Mouse (Mus musculus) liver, embryonic 15.5 days (tissue): ENCODE measurements around the gene Slc13a1. TPM values are rescaled to one million over a fixed set of nuclear protein-coding genes. Genes with fewer than 3 reads are reported as not detected.

Experiments used
- ATAC-seq: fragments of 200-750 bp; cut with Nextera tagmentation; 2 replicates; pipeline ENCODE4 v1.8.0; 2017; ENCODE audit warnings: moderate number of reproducible peaks, mild to moderate bottlenecking, moderate library complexity; ENCODE audit not compliant: insufficient read depth
- H3K27ac ChIP-seq: fragments of 300-500 bp; sonication (generic); replicated peaks from 2 replicates; pipeline ENCODE4 v1.5.1; 2015; ENCODE audit warnings: mild to moderate bottlenecking, inconsistent platforms
- H3K27me3 ChIP-seq: fragments of 300-500 bp; sonication (generic); 2 replicates; pipeline ENCODE4 v1.6.1; 2015; ENCODE audit warnings: mild to moderate bottlenecking, inconsistent platforms
- H3K36me3 ChIP-seq: fragments of 300-500 bp; sonication (generic); replicated peaks from 2 replicates; pipeline ENCODE4 v1.6.1; 2015; ENCODE audit warnings: moderate library complexity, mild to moderate bottlenecking, inconsistent platforms
- H3K4me1 ChIP-seq: fragments of 300-500 bp; sonication (generic); replicated peaks from 2 replicates; pipeline ENCODE4 v1.6.1; 2015; ENCODE audit warnings: inconsistent platforms
- H3K4me2 ChIP-seq: fragments of 300-500 bp; sonication (generic); 2 replicates; pipeline ENCODE4 v1.6.1; 2015; ENCODE audit warnings: moderate library complexity, mild to moderate bottlenecking, inconsistent platforms
- H3K4me3 ChIP-seq: fragments of 300-500 bp; sonication (generic); replicated peaks from 2 replicates; pipeline ENCODE4 v1.5.1; 2015; ENCODE audit warnings: mild to moderate bottlenecking, inconsistent platforms
- H3K9ac ChIP-seq: fragments of 300-500 bp; sonication (generic); 2 replicates; pipeline ENCODE4 v1.6.1; 2015; ENCODE audit warnings: moderate library complexity, mild to moderate bottlenecking, inconsistent platforms
- H3K9me3 ChIP-seq: fragments of 300-500 bp; sonication (generic); replicated peaks from 2 replicates; pipeline ENCODE4 v1.6.1; 2016; ENCODE audit warnings: inconsistent platforms
- WGBS: fragments of 180-500 bp; shearing (Covaris S2); methylation state at CpG from one replicate; pipeline ENCODE4 v1.1.7; 2015; ENCODE audit warnings: mixed read lengths; ENCODE audit not compliant: insufficient replicate concordance; 5-methylcytosine and 5-hydroxymethylcytosine counted together
- polyA plus RNA-seq: library from polyadenylated mRNA; unstranded; fragments of >200 nt; fragmentation: Nextera tagmentation; extraction: Ambion mirVana; gene quantifications from 2 replicates; pipeline ENCODE4 v1.2.1, GENCODE M21; 2015

Gene Slc13a1
- polyA plus RNA-seq, 1 experiment from 2014 or later, result 0.03 TPM

DNA sequence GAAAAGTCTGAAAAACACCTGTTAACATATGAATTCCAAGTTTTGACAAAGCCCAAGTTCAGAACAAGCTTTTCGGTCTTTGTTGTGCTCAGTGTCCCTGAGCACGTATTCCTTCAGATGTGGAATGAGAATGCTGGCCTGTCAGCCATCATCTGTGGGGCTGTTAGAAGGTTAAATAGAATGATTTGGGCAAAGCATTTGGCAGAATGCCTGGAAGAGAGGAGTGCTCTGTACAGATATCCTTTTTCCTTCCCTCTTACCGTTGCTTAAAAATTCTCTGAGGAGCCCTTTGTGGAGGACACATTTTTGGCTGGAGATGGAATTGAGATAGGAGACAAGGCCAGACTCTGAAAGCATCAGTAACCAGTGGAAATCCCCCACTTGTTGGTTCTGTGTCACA lies 2.6 kb downstream of the Slc13a1 start:
- Histone ChIP-seq H3K9me3 (no peaks in the 10 kb centered on the region), H3K36me3 (no peaks in the 10 kb centered on the region), H3K9ac (no peak overlapping the region), H3K4me1 (no peaks in the 10 kb centered on the region), H3K27ac (no peak overlapping the region), H3K27me3 (no peaks in the 10 kb centered on the region), H3K4me3 (no peak overlapping the region), H3K4me2 (no peak overlapping the region)
- WGBS, result 58% methylated on average over 3 of the region's 3 CpGs
- no peak for ATAC-seq

DNA sequence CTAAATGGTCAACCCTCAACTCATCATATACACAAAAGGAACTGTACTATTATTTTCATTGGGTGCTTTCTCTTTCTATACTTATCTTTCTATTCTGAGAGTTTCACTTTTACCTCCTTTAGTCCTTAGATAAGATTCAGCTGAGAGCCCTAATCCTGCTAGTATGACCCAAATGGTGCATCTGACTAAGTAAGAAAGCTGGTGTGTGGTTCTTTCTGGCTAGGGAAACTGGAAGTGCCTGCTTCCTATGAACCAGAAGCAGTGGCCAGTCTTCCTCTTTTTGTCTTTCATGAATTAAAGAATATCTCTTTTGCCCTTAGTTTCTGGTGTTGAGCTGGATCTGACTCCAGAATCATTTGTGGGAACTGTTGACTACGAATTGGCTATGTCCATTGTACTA lies 8.1 kb downstream of the Slc13a1 start:
- Histone ChIP-seq H3K27me3 (no peaks in the 10 kb centered on the region), H3K36me3 (no peaks in the 10 kb centered on the region), H3K4me2 (no peak overlapping the region), H3K9ac (no peak overlapping the region), H3K9me3 (no peaks in the 10 kb centered on the region), H3K4me3 (no peak overlapping the region), H3K4me1 (no peaks in the 10 kb centered on the region), H3K27ac (no peak overlapping the region)
- no peak for ATAC-seq
- 50% methylated on average over 1 of the region's 1 CpGs for WGBS

DNA sequence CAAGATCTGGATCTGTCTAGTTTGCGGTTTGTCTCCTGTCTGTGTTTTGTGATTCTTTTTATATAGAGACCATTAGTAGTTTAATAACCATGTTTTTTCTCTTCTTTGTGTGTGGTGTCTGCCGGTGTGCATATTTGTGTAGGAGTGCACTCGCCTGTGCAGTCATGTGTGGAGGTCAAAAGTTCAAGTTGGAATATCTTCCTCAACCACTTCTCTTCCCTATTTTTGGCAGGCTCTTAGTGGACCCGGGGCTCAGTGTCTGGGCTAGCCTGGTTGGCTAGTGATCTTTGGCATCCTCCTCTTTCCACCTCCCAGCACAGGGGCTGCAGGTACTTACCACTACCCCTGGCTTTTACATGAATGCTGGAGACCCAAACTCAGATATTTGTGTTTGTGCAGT lies 13.0 kb downstream of the Slc13a1 start:
- no peak overlapping the region for H3K4me3 ChIP-seq
- H3K4me1 ChIP-seq, result no peaks in the 10 kb centered on the region
- H3K4me2 ChIP-seq, result no peak overlapping the region
- H3K9me3 ChIP-seq, result no peaks in the 10 kb centered on the region
- no peaks in the 10 kb centered on the region for H3K27me3 ChIP-seq
- WGBS, result 61% methylated on average over 4 of the region's 4 CpGs
- no peak for ATAC-seq
- H3K9ac ChIP-seq, result no peak overlapping the region
- no peak overlapping the region for H3K27ac ChIP-seq
- H3K36me3 ChIP-seq, result no peaks in the 10 kb centered on the region

DNA sequence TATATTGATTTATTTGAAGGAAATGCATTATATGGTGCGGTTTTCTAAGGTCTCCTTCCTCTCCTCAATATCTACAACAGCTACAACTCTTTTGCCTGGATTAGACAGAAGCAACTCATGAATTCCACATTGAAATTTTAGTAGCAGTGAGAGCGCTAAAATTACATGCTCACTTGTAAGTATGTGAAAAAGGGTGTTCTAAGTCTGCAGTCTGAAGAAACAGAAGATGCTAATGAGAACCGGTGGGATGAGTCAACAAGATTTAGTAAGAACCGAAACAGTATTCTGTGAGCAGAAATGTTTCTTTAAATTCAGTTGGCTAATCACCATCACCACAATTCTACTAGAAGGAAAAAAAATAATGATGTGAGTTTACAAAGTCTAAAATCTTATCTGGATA lies 34.9 kb downstream of the Slc13a1 start:
- Histone ChIP-seq H3K9me3 (no peaks in the 10 kb centered on the region), H3K4me1 (no peaks in the 10 kb centered on the region), H3K27me3 (no peaks in the 10 kb centered on the region), H3K9ac (no peak overlapping the region), H3K4me3 (no peak overlapping the region), H3K4me2 (no peak overlapping the region), H3K27ac (no peak overlapping the region), H3K36me3 (no peaks in the 10 kb centered on the region)
- WGBS, result 61% methylated on average over 4 of the region's 4 CpGs
- ATAC-seq, result no peak

DNA sequence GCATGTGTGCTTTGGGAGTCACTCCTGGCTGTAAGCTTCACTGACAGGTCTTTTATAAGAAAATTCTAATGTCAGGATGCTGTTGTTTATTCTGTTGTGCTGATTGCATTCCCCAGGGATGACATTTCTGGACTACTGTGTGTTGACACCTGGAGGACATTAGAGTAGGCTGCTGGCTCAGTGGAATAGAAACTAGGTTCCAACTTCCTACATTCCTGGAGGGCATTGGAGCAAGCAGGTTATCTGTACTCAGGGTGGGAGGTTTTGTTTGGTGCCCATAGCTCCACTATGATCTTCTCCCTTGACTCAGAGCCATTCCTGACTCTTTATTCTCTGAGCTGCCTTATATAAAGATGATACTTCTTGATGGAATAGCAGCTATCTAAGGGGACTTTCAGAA lies 45.3 kb downstream of the Slc13a1 start:
- no peak for ATAC-seq
- no peak overlapping the region for H3K4me2 ChIP-seq
- no peak overlapping the region for H3K27ac ChIP-seq
- H3K27me3 ChIP-seq, result no peaks in the 10 kb centered on the region
- H3K9ac ChIP-seq, result no peak overlapping the region
- H3K9me3 ChIP-seq, result no peaks in the 10 kb centered on the region
- H3K4me3 ChIP-seq, result no peak overlapping the region
- no peaks in the 10 kb centered on the region for H3K36me3 ChIP-seq
- H3K4me1 ChIP-seq, result no peaks in the 10 kb centered on the region

DNA sequence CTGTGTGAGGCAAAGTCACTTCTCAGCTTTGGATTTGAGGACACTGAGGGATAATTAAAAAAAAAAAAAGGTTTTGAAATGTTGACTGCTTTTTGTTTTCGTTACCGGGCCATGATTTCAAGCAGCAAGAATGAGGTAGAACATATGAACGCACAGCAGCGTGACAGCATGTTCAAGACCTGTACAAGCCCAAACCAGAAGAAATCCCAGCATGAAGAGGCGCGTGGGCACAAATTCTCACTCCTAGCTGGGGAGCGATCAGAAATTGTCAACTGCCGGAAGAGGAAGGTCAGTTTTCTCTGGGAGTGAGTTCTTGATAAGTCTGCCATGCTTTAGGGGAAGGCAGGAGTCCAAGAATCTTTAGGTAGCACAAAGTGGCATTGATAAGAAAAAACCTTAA lies 56.3 kb downstream of the Slc13a1 start:
- ATAC-seq, result no peak
- Histone ChIP-seq H3K27me3 (no peaks in the 10 kb centered on the region), H3K9ac (no peak overlapping the region), H3K4me1 (no peaks in the 10 kb centered on the region), H3K27ac (no peak overlapping the region), H3K4me3 (no peak overlapping the region), H3K9me3 (no peaks in the 10 kb centered on the region), H3K4me2 (no peak overlapping the region), H3K36me3 (no peaks in the 10 kb centered on the region)
- 75% methylated on average over 8 of the region's 8 CpGs for WGBS

DNA sequence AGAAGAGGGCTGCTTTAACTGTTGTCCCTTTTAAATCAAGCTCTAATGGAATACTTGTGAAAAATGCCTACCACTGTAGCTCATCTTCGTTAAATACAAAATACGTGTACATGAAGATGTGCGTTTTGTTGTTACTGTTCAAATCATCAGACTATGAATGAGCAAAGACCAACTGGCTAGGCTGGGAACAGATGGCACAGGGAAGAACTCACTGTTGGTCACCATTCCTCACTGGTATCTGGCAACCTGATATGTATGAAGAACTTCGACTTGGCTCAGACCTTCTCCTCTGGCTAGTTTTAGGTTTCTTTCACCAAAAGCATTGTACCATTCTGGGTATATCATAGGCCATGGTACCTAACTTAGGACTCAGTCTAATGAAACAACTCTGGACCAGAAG lies 59.4 kb downstream of the Slc13a1 start:
- ATAC-seq, result no peak
- no peak overlapping the region for H3K9ac ChIP-seq
- no peaks in the 10 kb centered on the region for H3K9me3 ChIP-seq
- 76% methylated on average over 4 of the region's 4 CpGs for WGBS
- H3K4me3 ChIP-seq, result no peak overlapping the region
- H3K27ac ChIP-seq, result no peak overlapping the region
- H3K4me2 ChIP-seq, result no peak overlapping the region
- no peaks in the 10 kb centered on the region for H3K27me3 ChIP-seq
- no peaks in the 10 kb centered on the region for H3K4me1 ChIP-seq
- no peaks in the 10 kb centered on the region for H3K36me3 ChIP-seq

DNA sequence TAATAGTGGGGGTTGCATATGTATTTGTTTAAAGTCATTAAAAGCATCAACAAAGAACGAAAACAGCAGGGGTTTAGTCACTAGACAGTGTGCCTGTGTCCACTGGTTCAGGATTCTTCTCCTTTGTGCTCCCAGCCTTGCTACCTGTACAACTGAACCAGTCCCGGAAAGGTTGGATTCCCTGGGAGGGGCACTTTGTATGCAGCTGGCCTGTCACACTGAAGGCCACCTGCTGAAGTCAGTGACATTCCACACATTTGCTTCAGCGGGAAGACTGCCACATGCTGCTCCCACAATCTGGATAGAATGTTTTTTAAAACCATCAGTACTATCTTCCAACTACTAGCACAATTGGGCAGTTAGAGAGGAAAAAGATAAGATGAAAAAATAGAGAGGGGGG lies 61.7 kb downstream of the Slc13a1 start:
- H3K36me3 ChIP-seq, result no peaks in the 10 kb centered on the region
- no peak overlapping the region for H3K9ac ChIP-seq
- no peak overlapping the region for H3K4me2 ChIP-seq
- H3K27ac ChIP-seq, result no peak overlapping the region
- H3K27me3 ChIP-seq, result no peaks in the 10 kb centered on the region
- ATAC-seq, result no peak
- no peak overlapping the region for H3K4me3 ChIP-seq
- H3K9me3 ChIP-seq, result no peaks in the 10 kb centered on the region
- H3K4me1 ChIP-seq, result no peaks in the 10 kb centered on the region
- 43% methylated on average over 3 of the region's 3 CpGs for WGBS

DNA sequence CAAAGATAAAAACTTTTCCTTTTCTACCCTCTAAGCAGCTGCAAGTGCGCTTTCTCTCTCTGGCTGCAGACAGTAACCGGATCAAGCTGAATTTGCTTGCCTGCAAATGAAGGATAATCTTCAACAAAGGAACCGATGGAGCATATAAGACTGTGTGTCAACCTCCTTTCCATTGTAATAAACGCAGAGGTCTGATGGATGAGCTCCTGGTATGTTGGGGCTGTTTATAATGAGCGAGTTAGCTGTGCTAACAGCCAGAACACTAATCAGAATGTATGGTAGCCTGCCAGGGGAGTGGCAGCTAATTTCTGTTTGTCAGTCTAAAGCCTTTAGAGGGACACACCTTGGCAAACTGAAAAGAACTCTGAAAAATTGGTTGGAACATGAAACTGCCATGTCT lies 62.2 kb downstream of the Slc13a1 start:
- WGBS, result 54% methylated on average over 5 of the region's 5 CpGs
- Histone ChIP-seq H3K4me2 (no peak overlapping the region), H3K4me3 (no peak overlapping the region), H3K27ac (no peak overlapping the region), H3K9me3 (no peaks in the 10 kb centered on the region), H3K36me3 (no peaks in the 10 kb centered on the region), H3K27me3 (no peaks in the 10 kb centered on the region), H3K9ac (no peak overlapping the region), H3K4me1 (no peaks in the 10 kb centered on the region)
- no peak for ATAC-seq

DNA sequence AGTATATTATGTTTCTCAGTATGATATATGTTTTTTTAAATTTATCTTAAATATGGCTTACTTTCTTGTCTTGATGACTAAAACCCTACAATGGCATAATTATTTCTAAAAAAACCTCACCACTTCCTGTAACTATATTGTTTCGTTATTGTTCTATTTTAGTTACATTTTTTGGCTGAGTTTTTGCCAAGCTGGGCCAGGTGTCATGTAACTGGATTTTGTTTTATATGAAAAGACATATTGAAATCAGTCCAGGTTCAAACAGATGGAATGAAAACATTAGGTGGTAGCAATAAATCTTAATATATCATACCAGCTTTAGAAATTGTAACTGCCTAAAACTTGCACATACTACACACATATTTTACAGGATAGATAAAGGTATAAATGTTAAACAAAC lies 66.6 kb downstream of the Slc13a1 start:
- H3K36me3 ChIP-seq, result no peaks in the 10 kb centered on the region
- no peaks in the 10 kb centered on the region for H3K27me3 ChIP-seq
- 56% methylated on average over 1 of the region's 1 CpGs for WGBS
- no peaks in the 10 kb centered on the region for H3K4me1 ChIP-seq
- ATAC-seq, result no peak
- no peak overlapping the region for H3K4me3 ChIP-seq
- H3K27ac ChIP-seq, result no peak overlapping the region
- H3K4me2 ChIP-seq, result no peak overlapping the region
- H3K9me3 ChIP-seq, result no peaks in the 10 kb centered on the region
- no peak overlapping the region for H3K9ac ChIP-seq

DNA sequence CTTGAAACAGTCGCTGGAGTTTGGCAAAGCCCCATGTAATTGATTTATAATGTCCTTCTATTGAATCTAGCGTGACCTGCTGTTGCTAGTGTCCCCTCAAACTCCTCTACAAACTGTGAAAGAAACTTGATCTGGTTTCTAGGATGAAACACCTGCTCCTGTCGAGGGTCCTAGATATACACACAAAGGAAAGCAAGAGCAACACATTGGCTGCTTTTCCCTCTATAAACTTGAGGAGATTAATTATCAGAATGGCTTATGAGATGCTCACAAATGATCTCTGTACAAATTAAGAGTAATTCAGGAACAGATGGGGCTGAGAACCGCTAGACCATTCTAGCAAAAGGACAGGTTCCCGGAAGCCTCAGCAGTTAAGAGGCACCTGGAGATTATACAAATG lies 67.2 kb downstream of the Slc13a1 start:
- no peaks in the 10 kb centered on the region for H3K36me3 ChIP-seq

DNA sequence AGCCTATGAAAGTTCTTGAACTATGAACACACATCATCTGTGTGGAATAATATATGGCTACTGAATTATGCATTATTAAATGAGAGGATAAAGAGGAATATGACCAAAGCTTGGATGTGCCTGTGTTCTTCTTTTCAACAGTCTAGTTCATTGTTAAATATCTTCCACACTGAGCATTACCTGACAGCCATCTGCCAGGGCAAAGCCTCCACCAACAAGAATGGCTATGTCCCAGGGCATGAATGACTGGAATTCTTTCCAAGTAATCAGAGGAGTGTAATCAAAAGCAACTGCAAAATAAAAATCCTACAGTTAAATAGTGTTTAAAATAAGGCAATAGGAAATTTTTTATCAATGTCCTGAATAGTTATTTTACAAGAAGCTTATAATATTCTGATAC lies 70.5 kb downstream of the Slc13a1 start:
- H3K4me3 ChIP-seq, result no peak overlapping the region
- H3K27ac ChIP-seq, result no peak overlapping the region
- H3K27me3 ChIP-seq, result no peaks in the 10 kb centered on the region
- H3K9ac ChIP-seq, result no peak overlapping the region
- no peaks in the 10 kb centered on the region for H3K4me1 ChIP-seq
- ATAC-seq, result no peak
- H3K4me2 ChIP-seq, result no peak overlapping the region
- no peaks in the 10 kb centered on the region for H3K9me3 ChIP-seq
- H3K36me3 ChIP-seq, result no peaks in the 10 kb centered on the region

More for the DNA sequence above, 67.2 kb downstream of the Slc13a1 start:
- no peaks in the 10 kb centered on the region for H3K9me3 ChIP-seq
- no peaks in the 10 kb centered on the region for H3K27me3 ChIP-seq
- WGBS, result 44% methylated on average over 5 of the region's 5 CpGs
- H3K4me2 ChIP-seq, result no peak overlapping the region
- no peak overlapping the region for H3K9ac ChIP-seq
- no peak overlapping the region for H3K27ac ChIP-seq
- no peak for ATAC-seq
- H3K4me1 ChIP-seq, result no peaks in the 10 kb centered on the region
- H3K4me3 ChIP-seq, result no peak overlapping the region
